Mouse (Mus musculus): Measurements from ENCODE around the gene Tigar.

Gene Tigar

DNA sequence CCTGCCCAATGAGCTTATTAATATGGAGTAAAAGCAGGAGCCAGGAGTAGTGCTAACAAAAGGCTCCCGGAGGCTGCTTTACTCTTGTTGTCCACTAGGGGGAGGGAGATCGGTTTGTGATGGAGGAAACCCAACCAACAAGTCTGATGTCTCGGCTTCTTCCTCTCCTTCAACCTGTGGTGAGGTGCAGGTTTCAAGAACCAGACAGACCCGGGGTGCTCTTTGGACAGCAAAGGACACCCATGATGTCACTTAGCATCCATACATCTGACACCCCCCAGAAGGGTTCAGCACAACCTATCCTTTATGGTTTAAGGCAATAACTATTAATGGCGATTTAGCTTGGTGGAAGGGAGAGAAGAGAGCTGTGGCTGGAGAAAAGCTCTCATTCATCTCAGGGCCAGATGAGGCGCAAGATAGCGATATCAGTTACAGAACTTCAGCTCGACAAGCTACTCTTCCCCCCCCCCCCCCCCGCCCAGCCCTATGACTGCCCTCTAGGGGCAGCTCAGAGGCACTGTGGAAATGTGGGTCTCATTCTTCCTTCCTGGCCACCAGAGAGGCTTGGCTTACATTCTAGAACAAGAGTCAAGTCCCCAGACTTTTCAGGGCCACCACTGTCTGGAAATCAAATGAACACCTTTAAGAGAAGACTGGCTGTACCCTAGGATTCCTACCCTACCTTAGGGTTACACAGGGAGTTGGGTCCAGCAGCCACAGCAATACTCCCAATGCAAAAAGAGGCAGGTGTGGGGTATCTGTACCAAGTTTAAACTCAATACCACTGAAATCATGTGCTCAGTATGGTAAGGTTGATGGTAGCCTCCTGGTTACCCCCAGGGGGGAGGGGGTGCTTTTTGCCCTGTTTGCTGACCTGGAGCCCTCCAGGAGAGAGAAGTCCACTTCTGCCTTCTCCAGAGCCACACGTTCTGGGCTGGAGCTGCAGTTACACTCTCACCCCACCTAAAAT is 33.1 kb upstream of the Tigar start:
- no peak for DNase-seq (ENCODE audit: low spot score in 2 of 2)

DNA sequence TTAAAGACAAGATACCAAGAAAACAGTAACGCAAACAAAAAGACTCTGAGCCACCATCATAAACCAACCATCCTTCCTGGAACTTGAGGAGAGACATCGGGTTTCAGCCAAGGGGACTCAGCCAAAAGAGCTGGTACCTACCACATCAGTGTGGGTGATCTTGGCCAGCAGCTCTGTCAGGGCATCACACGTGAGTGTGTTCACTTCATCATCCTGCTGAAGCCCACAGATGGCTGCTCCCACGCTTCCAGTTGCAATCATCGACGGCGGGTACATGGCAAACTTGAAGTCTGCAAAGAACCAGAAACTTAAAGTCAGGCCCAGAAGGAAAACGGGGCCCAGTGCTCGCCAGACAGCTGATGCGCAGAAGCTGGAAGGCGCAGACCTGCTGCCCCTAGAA is 29.6 kb upstream of the Tigar start:
- DNase-seq (ENCODE audit: low spot score in 2 of 2) = no peak

- DNase-seq (ENCODE audit: low spot score in 2 of 2) = no peak
These were observed 24.3 kb upstream of the Tigar start for GRCm38 (mm10) chr6:127133433-127134245.

GRCm38 (mm10) chr6:127132719-127133118 is 23.4 kb upstream of the Tigar start:
- no peak for DNase-seq (ENCODE audit: low spot score in 2 of 2)

GRCm38 (mm10) chr6:127131946-127132345 is 22.6 kb upstream of the Tigar start:
- DNase-seq (ENCODE audit: low spot score in 2 of 2) = no peak

DNA sequence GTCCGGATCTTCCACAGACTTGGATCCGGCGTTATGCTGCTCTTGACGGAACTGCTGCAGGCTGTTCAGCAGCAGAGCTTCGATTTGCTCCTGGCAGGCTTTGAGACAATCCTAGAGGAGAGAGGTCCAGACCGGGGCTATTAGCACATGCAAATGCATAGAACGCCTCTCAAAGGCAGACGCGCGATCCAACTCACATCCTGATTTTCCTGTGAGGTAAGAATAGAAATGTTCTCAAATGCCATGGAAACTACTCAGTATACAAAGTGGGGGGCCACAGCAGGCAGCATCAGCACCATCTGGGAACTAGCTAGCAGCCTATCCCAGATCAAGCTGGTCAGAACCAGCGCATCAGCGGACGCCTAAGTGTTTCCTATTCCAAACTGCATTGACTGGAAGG is 21.0 kb upstream of the Tigar start:
- DNase-seq (ENCODE audit: low spot score in 2 of 2) = no peak

- DNase-seq (ENCODE audit: low spot score in 2 of 2) = no peak
These were observed 20.3 kb upstream of the Tigar start for GRCm38 (mm10) chr6:127129659-127130058.

DNA sequence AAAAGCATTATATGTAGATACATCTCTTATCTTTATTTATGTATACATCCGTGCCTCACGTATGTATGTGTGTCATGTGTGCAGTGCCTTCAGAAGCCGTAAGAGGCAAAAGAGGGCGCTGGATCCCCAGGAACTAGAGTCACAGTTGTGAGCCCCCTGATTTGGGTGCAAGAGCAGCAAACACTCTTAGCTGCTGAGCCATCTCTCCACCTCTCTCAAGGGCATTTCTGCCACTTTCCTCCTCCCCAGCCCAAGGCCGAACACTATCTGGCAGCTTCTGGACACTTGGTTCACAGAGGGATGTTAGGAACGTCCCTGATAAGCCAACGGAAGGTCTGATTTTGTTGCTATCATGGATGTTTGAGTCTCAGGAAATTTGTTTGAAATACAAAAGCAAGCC is 14.1 kb upstream of the Tigar start:
- no peak for DNase-seq (ENCODE audit: low spot score in 2 of 2)

DNA sequence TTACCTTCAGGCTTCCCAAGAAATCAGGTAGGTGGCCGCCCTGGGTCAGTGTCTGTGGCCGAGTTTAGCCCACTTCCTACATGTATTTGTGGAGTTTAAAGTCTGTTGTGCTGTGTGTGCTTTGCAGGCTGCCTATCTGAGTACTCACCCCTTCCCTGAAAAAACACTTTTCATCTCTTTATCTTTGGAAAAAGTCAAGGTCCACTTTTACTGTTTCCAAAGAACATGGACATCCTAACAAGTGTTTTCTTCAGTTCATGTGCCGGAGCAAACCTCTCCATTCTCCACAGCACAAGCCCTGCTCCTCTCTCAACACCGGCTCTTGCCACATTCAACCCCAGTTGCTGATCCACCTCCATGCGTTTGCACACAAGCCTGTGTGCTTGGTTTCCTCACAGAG is 13.6 kb upstream of the Tigar start:
- DNase-seq (ENCODE audit: low spot score in 2 of 2) = no peak

GRCm38 (mm10) chr6:127122221-127122806 is 13.0 kb upstream of the Tigar start:
- no peak for DNase-seq (ENCODE audit: low spot score in 2 of 2)

- DNase-seq (ENCODE audit: low spot score in 2 of 2) = no peak
These were observed 5.5 kb upstream of the Tigar start for GRCm38 (mm10) chr6:127114753-127115456.

- DNase-seq (ENCODE audit: low spot score in 2 of 2) = no peak
These were observed 843 bp downstream of the Tigar start for GRCm38 (mm10) chr6:127108368-127109060.

DNA sequence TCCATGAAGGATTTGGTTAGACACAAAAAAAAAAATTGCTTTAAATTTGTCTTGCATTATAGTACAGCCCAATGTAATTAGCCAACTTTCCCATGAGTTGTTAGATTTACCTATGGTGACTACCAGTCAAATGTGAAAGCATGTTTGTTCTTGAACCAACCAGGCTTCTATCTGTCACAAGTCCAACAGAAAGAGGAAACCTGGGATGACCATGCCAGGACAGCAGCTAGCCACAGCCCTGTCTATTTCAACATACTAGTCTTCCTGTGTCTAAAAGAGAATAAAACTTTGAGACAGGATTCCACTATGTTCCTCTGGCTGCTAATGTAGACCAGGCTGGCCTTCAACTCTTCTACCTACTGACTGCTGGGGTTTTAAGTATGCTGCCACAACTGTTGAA is 1.9 kb downstream of the Tigar start:
- no peak for DNase-seq (ENCODE audit: low spot score in 2 of 2)

DNA sequence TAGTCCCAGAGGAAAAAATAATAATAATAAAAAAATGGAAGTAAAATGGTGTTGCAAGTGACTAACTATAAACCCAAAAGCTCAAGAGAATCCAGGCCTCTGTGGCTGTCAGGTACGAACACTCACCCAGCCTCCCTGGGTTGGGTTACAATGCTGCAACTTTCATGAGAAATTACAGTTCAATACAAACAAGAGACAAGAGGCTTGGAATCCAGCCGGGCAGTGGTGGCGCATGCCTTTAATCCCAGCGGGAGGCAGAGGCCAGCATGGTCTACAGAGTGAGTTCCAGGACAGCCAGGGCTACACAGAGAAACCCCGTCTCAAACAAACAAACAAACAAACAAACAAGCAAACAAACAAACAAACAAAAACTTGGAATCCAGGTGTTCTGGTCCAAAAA is 2.6 kb downstream of the Tigar start:
- no peak for DNase-seq (ENCODE audit: low spot score in 2 of 2)

GRCm38 (mm10) chr6:127106189-127106588 is 3.2 kb downstream of the Tigar start:
- no peak for DNase-seq (ENCODE audit: low spot score in 2 of 2)

GRCm38 (mm10) chr6:127105107-127105506 is 4.2 kb downstream of the Tigar start:
- peak in 1 of 2 experiments; percentile 37 for DNase-seq (ENCODE audit: low spot score in 2 of 2)

- no peak for DNase-seq (ENCODE audit: low spot score in 2 of 2)
These were observed 4.8 kb downstream of the Tigar start for GRCm38 (mm10) chr6:127104396-127105029.

DNA sequence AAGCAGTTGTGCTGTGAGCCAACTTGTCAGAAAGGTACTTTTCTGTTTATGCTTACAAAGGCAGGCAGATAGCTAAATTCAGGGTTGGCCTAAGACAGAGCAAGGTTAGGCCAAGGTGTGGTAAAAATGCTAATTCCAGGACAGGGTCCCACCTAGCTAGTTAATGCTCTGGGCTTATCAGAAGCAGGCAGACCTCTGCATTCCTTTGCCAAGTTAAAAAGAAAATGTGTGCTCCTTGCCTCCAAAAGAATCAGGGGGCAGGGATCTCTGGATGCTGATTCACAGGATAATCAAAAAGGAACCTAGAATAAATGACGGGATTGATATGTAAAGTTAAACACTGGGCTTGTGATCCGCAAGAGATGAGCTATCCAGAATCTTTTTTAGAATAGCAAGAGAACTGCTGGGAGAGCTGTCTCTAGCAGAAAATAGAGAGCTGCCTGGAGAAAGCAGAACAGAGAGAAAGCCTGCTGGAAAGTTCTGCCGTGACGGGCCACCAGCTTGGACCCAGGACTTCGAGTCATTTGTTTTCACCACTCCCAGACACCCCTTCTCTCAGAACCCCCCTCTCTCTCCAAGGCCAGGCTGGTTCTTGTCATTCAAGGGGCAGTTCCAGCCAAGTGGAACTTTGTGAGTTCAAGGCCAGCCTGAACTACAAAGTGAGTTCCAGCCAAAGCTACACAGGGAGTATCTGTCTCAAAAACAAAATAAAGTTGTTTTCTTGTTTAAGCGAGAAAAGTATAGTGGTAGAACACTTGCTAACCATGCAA is 5.7 kb downstream of the Tigar start:
- no peak for DNase-seq (ENCODE audit: low spot score in 2 of 2)

DNA sequence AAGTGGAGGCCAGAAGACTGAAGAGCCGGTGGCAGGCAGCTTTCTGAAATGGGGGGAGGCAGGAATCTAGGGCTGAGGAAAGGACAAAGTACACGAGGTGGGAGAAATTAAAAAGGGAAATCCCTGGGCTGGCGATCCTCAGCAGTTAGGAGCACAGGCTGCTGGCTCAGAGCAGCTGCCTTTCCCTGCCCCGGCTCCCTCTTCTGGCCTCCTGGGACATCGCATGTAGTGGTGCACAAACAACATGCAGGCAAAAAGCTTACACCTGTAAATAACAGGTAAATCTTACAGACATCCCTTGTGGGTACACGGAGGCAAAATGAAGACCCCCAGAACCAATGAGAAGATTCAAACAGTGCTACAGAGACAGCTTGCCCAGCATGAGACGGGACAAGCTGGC is 14.8 kb downstream of the Tigar start:
- DNase-seq (ENCODE audit: low spot score in 2 of 2) = no peak

DNA sequence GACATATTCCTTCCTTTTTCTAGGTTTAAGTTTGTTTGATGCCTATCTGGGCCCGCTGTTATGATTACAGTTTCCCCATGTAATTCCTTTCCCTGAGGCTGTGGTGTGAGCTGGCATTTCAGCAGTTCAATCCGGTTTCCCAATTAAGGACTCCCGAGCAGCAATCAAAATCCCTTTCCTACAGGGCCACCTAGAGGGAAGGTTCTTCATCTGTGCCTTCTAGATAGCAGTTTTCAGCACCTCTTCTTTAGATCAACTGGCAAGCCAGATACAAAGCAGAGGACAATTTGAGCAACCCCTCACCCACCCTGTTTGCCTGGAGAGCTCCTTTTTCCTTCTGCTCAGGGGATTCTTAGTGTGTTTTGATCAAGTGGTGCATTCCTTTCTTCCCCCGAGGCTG is 22.6 kb downstream of the Tigar start:
- DNase-seq (ENCODE audit: low spot score in 2 of 2) = peak in 1 of 2 experiments; percentile 36

Measured in frontal cortex, postnatal 10 days (tissue).